Mouse (Mus musculus) midbrain, embryonic 14.5 days (tissue): Measurements from ENCODE around the gene Slc35e3. TPM values are rescaled to one million over a fixed set of nuclear protein-coding genes. Genes with fewer than 3 reads are reported as not detected.
"Not testable (repeated sequence)": the region's sequence is repeated elsewhere in the genome, so short reads cannot be mapped to it uniquely, and the experiment has no call there.

Experiments
- ATAC-seq: fragments of 200-750 bp; cut with Nextera tagmentation; 2 replicates; pipeline ENCODE4 v1.8.0; 2017; ENCODE audit warnings: moderate number of reproducible peaks, moderate library complexity; ENCODE audit not compliant: low FRiP score, low TSS enrichment
- DNase-seq: peaks from one replicate; pipeline ENCODE4 v3.0.0-alpha.2; 2015
- H3K27ac ChIP-seq: fragments of 300-500 bp; sonication (generic); replicated peaks from 2 replicates; pipeline ENCODE4 v1.5.1; 2014; ENCODE audit warnings: mild to moderate bottlenecking, low read depth, low read length, moderate library complexity
- H3K27me3 ChIP-seq: fragments of 300-500 bp; sonication (generic); 2 replicates; pipeline ENCODE4 v1.6.1; 2014; ENCODE audit warnings: low read length, control low read depth, mixed read lengths; ENCODE audit not compliant: control insufficient read depth, insufficient read depth
- H3K36me3 ChIP-seq: fragments of 300-500 bp; sonication (generic); 2 replicates; pipeline ENCODE4 v1.6.1; 2014; ENCODE audit warnings: low read length, control low read depth; ENCODE audit not compliant: control insufficient read depth, insufficient read depth
- H3K4me1 ChIP-seq: fragments of 300-500 bp; sonication (generic); 2 replicates; pipeline ENCODE4 v1.6.1; 2014; ENCODE audit warnings: mild to moderate bottlenecking, antibody characterized with exemption, low read length, control low read depth; ENCODE audit not compliant: control insufficient read depth, insufficient read depth
- H3K4me2 ChIP-seq: fragments of 300-500 bp; sonication (generic); 2 replicates; pipeline ENCODE4 v1.6.1; 2014; ENCODE audit warnings: mild to moderate bottlenecking, low read length, moderate library complexity
- H3K4me3 ChIP-seq: fragments of 300-500 bp; sonication (generic); replicated peaks from 2 replicates; pipeline ENCODE4 v1.5.1; 2014; ENCODE audit warnings: low read depth, low read length
- H3K9ac ChIP-seq: fragments of 300-500 bp; sonication (generic); replicated peaks from 2 replicates; pipeline ENCODE4 v1.6.1; 2014; ENCODE audit warnings: mild to moderate bottlenecking, low read length, moderate library complexity
- H3K9me3 ChIP-seq: fragments of 300-500 bp; sonication (generic); 2 replicates; pipeline ENCODE4 v1.6.1; 2016; ENCODE audit warnings: low read length, control low read depth, mixed read lengths; ENCODE audit not compliant: control insufficient read depth
- WGBS: fragments of 180-500 bp; shearing (Covaris S2); extraction: QIAGEN DNeasy Blood & Tissue Kit; methylation state at CpG from one replicate; pipeline ENCODE4 v1.1.7; 2014; 5-methylcytosine and 5-hydroxymethylcytosine counted together
- polyA plus RNA-seq: library from polyadenylated mRNA; unstranded; fragments of >200 nt; fragmentation: Nextera tagmentation; extraction: Ambion mirVana; gene quantifications from 2 replicates; pipeline ENCODE4 v1.2.1, GENCODE M21; 2014

Slc35e3 gene
- polyA plus RNA-seq, 1 experiment from 2014 or later = 26.5 TPM

DNA sequence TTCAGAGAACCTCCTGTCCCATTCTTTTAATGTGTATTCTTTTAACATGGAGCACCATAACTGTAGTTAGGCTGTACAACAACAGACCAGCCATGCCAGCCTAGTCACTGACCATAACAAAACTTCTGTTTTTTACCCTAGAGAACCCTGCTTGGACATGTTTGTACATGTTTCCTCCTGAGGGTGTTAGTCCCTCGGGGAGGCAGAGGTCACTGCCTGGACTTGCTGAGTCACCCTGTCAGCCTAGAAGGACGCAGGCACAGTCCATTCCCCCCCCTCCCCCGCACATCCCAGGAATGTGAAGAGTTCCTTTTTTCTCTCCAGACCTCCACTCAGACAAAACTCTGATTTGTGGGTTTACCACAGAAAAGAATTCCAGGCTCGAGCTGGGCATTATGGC, 28.6 kb downstream of the Slc35e3 start:
- Histone ChIP-seq H3K9me3 (no peaks in the 10 kb centered on the region), H3K27me3 (no peaks in the 10 kb centered on the region), H3K4me2 (no peak overlapping the region), H3K9ac (no peak overlapping the region), H3K36me3 (no peaks in the 10 kb centered on the region), H3K4me1 (no peaks in the 10 kb centered on the region), H3K27ac (no peak overlapping the region), H3K4me3 (no peak overlapping the region)
- ATAC-seq = no peak
- 21% methylated on average over 4 of the region's 4 CpGs for WGBS
- DNase-seq = no peak

DNA sequence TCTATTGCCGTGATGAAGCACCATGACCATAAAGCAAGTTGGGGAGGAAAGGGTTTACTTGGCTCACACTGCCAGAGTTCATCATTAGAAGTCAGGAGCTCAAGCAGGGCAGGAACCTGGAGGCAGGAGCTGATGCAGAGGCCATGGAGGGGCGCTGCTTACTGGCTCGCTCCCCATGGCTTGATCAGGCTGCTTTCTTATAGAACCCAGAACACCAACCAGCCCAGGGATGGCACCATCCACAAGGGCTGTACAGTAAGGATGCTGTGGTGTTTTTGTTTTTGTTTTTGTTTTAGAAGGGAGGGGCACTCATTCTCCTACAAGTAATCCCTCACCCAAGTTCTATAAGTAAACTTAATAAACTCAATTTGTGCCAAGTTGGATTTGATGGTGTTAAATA, 29.5 kb downstream of the Slc35e3 start:
- Histone ChIP-seq H3K4me1 (no peaks in the 10 kb centered on the region), H3K36me3 (no peaks in the 10 kb centered on the region), H3K9ac (no peak overlapping the region), H3K9me3 (no peaks in the 10 kb centered on the region), H3K4me2 (no peak overlapping the region), H3K27ac (no peak overlapping the region), H3K27me3 (no peaks in the 10 kb centered on the region), H3K4me3 (no peak overlapping the region)
- DNase-seq = no peak
- no peak for ATAC-seq
- 89% methylated on average over 3 of the region's 3 CpGs for WGBS

DNA sequence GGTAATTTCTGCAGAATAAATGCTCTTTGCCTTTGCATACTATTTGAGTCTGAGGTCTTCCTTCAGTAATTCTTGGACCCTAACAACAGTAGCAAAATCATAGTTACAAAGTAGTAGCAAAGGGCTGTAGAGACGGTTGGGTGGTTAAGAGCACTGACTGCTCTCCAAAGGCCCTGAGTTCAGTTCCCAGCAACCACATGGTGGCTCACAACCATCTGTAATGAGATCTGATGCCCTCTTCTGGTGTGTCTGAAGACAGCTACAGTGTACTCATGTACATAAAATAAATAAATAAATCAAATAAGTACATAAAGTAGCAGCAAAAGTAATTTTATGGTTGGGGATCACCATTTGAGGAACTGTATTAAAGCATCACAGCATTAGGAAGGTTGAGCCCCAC, 30.5 kb downstream of the Slc35e3 start:
- not testable (repeated sequence) for DNase-seq, H3K4me1 ChIP-seq, ATAC-seq, H3K9ac ChIP-seq, H3K27ac ChIP-seq, H3K4me2 ChIP-seq, H3K9me3 ChIP-seq, H3K36me3 ChIP-seq, H3K4me3 ChIP-seq, H3K27me3 ChIP-seq
- WGBS = 95% methylated on average over 1 of the region's 1 CpGs

DNA sequence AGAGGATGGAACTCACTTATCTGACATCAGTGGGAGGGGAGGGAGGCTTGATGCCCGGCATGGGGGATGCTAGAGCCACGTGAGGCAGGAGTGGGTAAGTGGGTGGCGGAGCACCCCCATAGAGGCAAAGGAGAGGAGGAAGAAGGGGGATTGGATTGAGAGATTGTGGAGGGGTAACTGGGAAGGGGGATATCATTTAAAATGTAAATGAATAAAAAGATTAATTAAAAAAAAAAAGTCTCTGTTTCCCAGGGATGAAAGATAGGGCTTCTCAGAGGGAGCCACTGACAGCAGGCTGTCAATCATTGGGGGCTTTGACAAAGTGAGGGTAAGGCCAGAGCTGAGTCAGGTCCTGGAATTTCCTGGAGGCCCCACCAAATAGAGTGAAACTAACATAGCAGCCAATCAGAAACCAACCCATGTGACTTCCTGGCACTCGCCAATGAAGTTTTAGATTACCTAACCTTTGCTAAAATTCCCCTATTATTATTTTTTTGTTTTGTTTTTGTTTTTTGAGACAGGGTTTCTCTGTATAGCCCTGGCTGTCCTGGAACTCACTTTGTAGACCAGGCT, 31.2 kb downstream of the Slc35e3 start:
- WGBS = 80% methylated on average over 4 of the region's 4 CpGs
- ATAC-seq (no peak), DNase-seq (no peak)
- H3K27ac ChIP-seq = no peak overlapping the region
- H3K4me1 ChIP-seq = peaks cover 4% of the 10 kb centered on the region; the same call in 1 of the 2 replicates
- H3K27me3 ChIP-seq = no peaks in the 10 kb centered on the region
- H3K9me3 ChIP-seq = no peaks in the 10 kb centered on the region
- no peak overlapping the region for H3K4me2 ChIP-seq
- H3K9ac ChIP-seq = no peak overlapping the region
- H3K4me3 ChIP-seq = no peak overlapping the region
- H3K36me3 ChIP-seq = no peaks in the 10 kb centered on the region

DNA sequence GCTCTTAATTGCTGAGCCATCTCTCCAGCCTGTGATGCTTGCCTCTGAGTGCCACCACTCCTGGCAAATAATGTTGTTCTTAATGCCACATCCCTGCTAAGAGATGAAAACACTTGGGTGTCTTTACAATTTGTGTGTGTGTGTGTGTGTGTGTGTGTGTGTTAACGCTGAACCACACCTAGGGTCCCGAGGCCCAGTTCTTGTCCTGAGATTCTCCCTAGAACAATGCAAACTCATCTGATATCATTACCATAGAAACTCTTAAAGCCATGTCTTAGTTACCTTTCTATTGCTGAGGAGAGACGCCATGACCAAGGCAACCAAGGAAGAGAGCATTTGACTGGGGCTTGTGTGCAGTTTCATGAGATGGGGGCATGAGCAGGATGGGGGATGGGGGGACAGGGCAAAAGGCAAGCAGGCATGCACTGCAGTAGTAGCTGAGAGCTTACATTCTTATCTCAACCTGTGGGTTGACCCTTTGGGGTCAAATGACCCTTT, 32.1 kb downstream of the Slc35e3 start:
- H3K27me3 ChIP-seq = no peaks in the 10 kb centered on the region
- H3K27ac ChIP-seq = no peak overlapping the region
- H3K4me3 ChIP-seq = no peak overlapping the region
- H3K4me2 ChIP-seq = no peak overlapping the region
- DNase-seq = no peak
- H3K36me3 ChIP-seq = no peaks in the 10 kb centered on the region
- 85% methylated on average over 3 of the region's 3 CpGs for WGBS
- ATAC-seq = no peak
- no peaks in the 10 kb centered on the region for H3K9me3 ChIP-seq
- H3K4me1 ChIP-seq = peaks cover 9% of the 10 kb centered on the region
- H3K9ac ChIP-seq = no peak overlapping the region

DNA sequence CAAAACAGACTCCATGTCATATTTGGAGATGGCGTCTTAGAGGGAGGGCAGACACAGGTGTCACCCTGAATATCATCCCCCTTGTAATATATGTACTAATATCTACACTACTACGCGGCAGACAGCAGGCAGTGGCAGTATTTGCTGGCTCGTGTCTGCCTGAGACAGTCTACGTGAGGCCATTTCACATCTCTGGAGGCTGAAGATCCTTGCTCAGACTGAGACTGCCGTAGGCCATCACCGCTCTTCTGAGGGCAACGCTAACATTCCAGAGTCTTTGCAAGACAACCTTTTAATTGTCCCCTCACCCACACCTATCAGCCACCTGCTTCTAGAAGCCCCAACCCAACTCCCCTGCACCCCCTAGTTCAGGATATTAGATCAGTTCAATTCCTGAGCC, 32.7 kb downstream of the Slc35e3 start:
- Histone ChIP-seq H3K36me3 (peaks cover 4% of the 10 kb centered on the region; the same call in 1 of the 2 replicates), H3K27ac (no peak overlapping the region), H3K9me3 (no peaks in the 10 kb centered on the region), H3K4me2 (no peak overlapping the region), H3K27me3 (no peaks in the 10 kb centered on the region), H3K4me3 (no peak overlapping the region), H3K4me1 (peaks cover 15% of the 10 kb centered on the region), H3K9ac (no peak overlapping the region)
- ATAC-seq = no peak
- DNase-seq = no peak
- WGBS = 95% methylated on average over 8 of the region's 8 CpGs

DNA sequence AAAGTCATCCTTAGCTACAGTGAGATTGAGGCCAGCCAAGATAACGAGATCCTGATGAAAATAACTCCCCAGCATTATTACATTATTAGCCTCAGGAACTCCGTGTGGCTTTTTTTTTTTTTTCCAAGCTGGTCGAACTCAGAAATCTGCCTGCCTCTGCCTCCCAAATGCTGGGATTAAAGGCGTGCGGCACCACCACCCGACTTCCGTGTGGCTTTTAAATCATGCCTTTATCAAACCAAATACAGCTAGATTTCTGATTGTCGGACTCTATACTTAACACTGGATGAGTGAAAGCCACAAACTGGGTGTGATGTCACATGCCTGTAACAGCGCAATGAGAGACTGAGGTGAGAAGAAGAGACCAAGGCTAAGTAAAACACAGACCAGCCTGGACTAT, 33.3 kb downstream of the Slc35e3 start:
- H3K9me3 ChIP-seq = no peaks in the 10 kb centered on the region
- peaks cover 15% of the 10 kb centered on the region for H3K4me1 ChIP-seq
- DNase-seq = no peak
- no peaks in the 10 kb centered on the region for H3K27me3 ChIP-seq
- H3K27ac ChIP-seq = no peak overlapping the region
- 94% methylated on average over 9 of the region's 9 CpGs for WGBS
- peaks cover 5% of the 10 kb centered on the region; the same call in 1 of the 2 replicates for H3K36me3 ChIP-seq
- ATAC-seq = no peak
- no peak overlapping the region for H3K4me2 ChIP-seq
- no peak overlapping the region for H3K9ac ChIP-seq
- H3K4me3 ChIP-seq = no peak overlapping the region

DNA sequence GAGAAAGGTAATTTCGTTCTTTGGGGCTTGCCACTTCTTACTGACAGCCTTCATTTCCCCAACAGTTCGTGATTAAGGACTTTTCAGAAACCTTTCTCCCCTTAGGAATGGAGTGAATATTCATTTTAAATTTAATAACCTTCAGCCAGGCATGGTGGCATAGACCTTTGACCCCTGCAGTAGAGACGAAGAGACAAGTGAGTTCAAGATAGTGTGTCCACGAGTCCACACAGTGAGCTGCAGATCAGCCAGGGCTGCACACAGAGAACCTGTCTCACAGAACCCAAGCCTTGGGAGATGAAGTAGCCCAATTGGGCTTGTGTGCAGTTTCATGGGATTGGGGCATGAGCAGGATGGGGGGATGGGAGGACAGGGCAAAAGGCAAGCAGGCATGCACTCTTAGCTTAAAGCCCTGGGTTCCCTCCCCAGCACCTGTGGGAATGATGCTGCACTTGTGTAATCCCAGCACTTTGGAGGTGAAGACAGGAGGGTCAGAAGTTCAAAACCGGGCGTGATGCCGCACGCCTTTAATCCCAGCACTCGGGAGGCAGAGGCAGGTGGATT, 33.9 kb downstream of the Slc35e3 start:
- H3K9ac ChIP-seq = no peak overlapping the region
- no peaks in the 10 kb centered on the region for H3K9me3 ChIP-seq
- no peak overlapping the region for H3K4me2 ChIP-seq
- H3K36me3 ChIP-seq = peaks cover 7% of the 10 kb centered on the region; the same call in 1 of the 2 replicates
- H3K27me3 ChIP-seq = no peaks in the 10 kb centered on the region
- no peak overlapping the region for H3K27ac ChIP-seq
- 92% methylated on average over 9 of the region's 9 CpGs for WGBS
- ATAC-seq (no peak), DNase-seq (no peak)
- peaks cover 15% of the 10 kb centered on the region for H3K4me1 ChIP-seq
- H3K4me3 ChIP-seq = no peak overlapping the region

DNA sequence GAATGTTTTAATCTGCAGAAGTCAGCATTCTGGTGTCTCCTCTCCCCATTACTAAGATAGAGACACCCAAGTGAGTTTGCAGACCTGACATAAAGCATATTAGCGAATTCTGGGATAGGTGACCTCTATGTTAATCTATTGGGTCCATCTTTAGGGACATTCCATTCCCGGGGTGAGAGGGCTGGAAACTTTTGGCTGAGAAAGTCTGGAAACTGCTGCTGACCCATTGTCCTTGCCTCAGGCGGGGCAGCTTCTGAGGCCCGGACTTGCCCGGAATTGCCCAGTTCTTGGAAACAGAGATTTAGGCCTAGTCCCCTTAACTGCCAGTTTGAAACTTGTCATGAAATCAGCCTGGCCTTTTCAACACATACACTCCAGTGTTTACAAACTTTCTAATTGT, 34.8 kb downstream of the Slc35e3 start:
- Histone ChIP-seq H3K27me3 (no peaks in the 10 kb centered on the region), H3K9me3 (no peaks in the 10 kb centered on the region), H3K36me3 (peaks cover 12% of the 10 kb centered on the region), H3K4me2 (peak overlapping the region; percentile 71), H3K9ac (peak overlapping the region; percentile 100), H3K27ac (no peak overlapping the region), H3K4me3 (peak overlapping the region; percentile 94), H3K4me1 (peaks cover 15% of the 10 kb centered on the region)
- WGBS = 70% methylated on average over 5 of the region's 5 CpGs
- DNase-seq = no peak
- no peak for ATAC-seq
